Mouse (Mus musculus) midbrain, embryonic 12.5 days (tissue): ENCODE results near the gene Mark1. TPM values are rescaled to one million over a fixed set of nuclear protein-coding genes. Genes with fewer than 3 reads are reported as not detected.

ENCODE experiments used
- ATAC-seq: fragments of 200-750 bp; cut with Nextera tagmentation; 2 replicates; pipeline ENCODE4 v1.8.0; 2017; ENCODE audit warnings: low read depth, moderate TSS enrichment, moderate library complexity; ENCODE audit not compliant: low FRiP score
- H3K27ac ChIP-seq: fragments of 300-500 bp; sonication (generic); replicated peaks from 2 replicates; pipeline ENCODE4 v1.5.1; 2016; ENCODE audit warnings: mild to moderate bottlenecking
- H3K27me3 ChIP-seq: fragments of 300-500 bp; sonication (generic); 2 replicates; pipeline ENCODE4 v1.6.1; 2016; ENCODE audit warnings: mild to moderate bottlenecking
- H3K36me3 ChIP-seq: fragments of 300-500 bp; sonication (generic); 2 replicates; pipeline ENCODE4 v1.6.1; 2016
- H3K4me1 ChIP-seq: fragments of 300-500 bp; sonication (generic); 2 replicates; pipeline ENCODE4 v1.6.1; 2016
- H3K4me2 ChIP-seq: fragments of 300-500 bp; sonication (generic); replicated peaks from 2 replicates; pipeline ENCODE4 v1.6.1; 2016; ENCODE audit warnings: mild to moderate bottlenecking, moderate library complexity
- H3K4me3 ChIP-seq: fragments of 300-500 bp; sonication (generic); 2 replicates; pipeline ENCODE4 v1.5.1; 2016; ENCODE audit warnings: mild to moderate bottlenecking
- H3K9ac ChIP-seq: fragments of 300-500 bp; sonication (generic); replicated peaks from 2 replicates; pipeline ENCODE4 v1.6.1; 2016; ENCODE audit warnings: mild to moderate bottlenecking, moderate library complexity
- H3K9me3 ChIP-seq: fragments of 300-500 bp; sonication (generic); 2 replicates; pipeline ENCODE4 v1.6.1; 2016; ENCODE audit warnings: mild to moderate bottlenecking
- WGBS: fragments of 180-500 bp; shearing (Covaris S2); methylation state at CpG from one replicate; pipeline ENCODE4 v1.1.7; 2016; 5-methylcytosine and 5-hydroxymethylcytosine counted together
- polyA plus RNA-seq: library from polyadenylated mRNA; unstranded; fragments of >200 nt; fragmentation: Nextera tagmentation; extraction: Ambion mirVana; gene quantifications from 2 replicates; pipeline ENCODE4 v1.2.1, GENCODE M21; 2016

Mark1 gene
- polyA plus RNA-seq, 1 experiment from 2014 or later: 7.9 TPM

DNA sequence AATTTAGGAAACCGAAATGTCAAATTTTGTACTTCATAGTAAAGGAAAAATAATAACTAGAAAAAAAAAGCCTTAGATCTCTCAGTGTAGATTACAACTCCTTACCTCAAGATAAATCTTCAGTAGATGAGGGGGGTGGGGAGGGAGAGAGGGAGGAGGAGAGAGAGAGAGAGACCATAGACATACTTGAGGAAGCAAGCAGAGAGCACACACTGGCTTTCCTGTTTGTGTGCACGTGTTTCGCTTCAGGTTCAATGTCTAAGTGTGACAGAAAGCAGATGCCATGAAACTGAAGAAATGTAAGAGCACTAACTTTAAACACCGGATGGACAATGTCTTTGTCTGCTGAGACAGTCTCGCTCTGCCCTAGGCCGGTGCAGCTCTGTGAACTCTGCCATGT lies 41.0 kb downstream of the Mark1 start:
- Histone ChIP-seq H3K9me3 (peaks cover 22% of the 10 kb centered on the region), H3K27me3 (no peaks in the 10 kb centered on the region), H3K4me1 (no peaks in the 10 kb centered on the region), H3K4me3 (no peak overlapping the region), H3K36me3 (peaks cover 23% of the 10 kb centered on the region), H3K9ac (no peak overlapping the region), H3K4me2 (no peak overlapping the region), H3K27ac (0 out of 2 replicates have a peak overlapping the region, but pooled peaks have one; percentile 25)
- ATAC-seq: no peak
- WGBS: 82% methylated on average over 6 of the region's 6 CpGs

DNA sequence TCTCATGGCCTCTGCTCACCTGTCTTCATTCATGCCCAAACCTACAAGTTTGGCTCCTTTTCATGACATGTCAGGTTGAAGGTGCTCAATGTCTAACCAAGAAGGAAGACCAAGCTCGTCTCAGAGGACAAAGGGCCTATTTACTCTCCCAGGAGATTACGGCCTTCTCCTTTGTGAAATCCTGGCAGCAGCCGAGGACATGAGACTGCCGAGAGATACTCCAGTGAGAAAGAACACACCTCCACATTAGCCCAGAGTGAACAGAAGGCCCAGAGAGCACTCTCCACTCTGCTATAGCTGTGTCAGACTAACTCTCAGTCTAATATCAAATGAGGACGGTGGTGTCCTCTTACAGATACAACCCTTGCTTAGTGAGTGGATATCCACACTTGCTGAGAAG lies 47.6 kb downstream of the Mark1 start:
- no peaks in the 10 kb centered on the region for H3K36me3 ChIP-seq
- no peak overlapping the region for H3K4me2 ChIP-seq
- H3K9me3 ChIP-seq: 0 out of 2 replicates have a peak, but pooled peaks cover 2% of the 10 kb centered on the region
- no peak overlapping the region for H3K27ac ChIP-seq
- no peaks in the 10 kb centered on the region for H3K27me3 ChIP-seq
- WGBS: 42% methylated on average over 5 of the region's 5 CpGs
- no peak overlapping the region for H3K9ac ChIP-seq
- ATAC-seq: no peak
- H3K4me1 ChIP-seq: no peaks in the 10 kb centered on the region
- no peak overlapping the region for H3K4me3 ChIP-seq

DNA sequence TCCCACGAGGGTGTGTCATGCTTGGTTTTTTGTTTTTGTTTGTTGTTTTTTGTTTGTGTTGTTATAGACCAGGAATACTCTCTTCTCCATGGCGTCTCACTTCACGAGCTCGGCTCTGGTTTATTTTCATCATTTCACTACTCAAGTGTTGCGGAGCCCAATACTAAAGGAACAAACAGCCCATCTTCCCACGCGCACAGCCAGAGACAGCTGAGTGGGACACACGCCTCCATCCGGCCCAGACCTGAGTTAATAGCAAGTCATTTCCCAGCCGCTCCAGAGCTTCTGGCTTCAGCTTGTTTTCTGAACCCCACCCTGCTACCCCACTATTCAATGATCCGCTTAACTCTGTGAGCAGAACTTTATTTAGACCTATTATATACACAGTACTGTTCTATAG lies 48.3 kb downstream of the Mark1 start:
- Histone ChIP-seq H3K27me3 (no peaks in the 10 kb centered on the region), H3K36me3 (no peaks in the 10 kb centered on the region), H3K4me3 (no peak overlapping the region), H3K4me1 (no peaks in the 10 kb centered on the region), H3K27ac (no peak overlapping the region), H3K9me3 (no peaks in the 10 kb centered on the region), H3K9ac (no peak overlapping the region), H3K4me2 (no peak overlapping the region)
- no peak for ATAC-seq
- 95% methylated on average over 11 of the region's 11 CpGs for WGBS

DNA sequence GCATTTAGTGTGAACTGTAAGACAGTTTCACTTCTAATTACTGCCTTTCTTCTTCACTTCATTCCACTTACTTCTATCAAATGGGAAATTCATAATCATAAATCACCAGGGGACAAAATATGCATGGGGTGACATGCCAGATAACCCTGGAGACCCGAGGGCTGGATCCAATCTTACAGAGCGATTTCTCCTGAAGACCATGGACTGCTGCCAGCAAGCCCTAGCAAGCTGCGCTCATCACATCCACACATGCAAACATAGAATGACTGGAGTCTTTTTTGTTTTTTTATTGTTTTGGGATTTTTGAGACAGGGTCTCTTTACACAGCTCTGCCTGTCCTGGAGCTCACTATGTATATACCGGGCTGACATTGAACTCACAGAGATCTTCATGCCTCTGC lies 61.3 kb downstream of the Mark1 start:
- Histone ChIP-seq H3K4me1 (no peaks in the 10 kb centered on the region), H3K27me3 (no peaks in the 10 kb centered on the region), H3K4me3 (no peak overlapping the region), H3K9me3 (no peaks in the 10 kb centered on the region), H3K4me2 (no peak overlapping the region), H3K9ac (no peak overlapping the region), H3K36me3 (peaks cover 13% of the 10 kb centered on the region; the same call in 1 of the 2 replicates), H3K27ac (no peak overlapping the region)
- no peak for ATAC-seq
- WGBS: 93% methylated on average over 4 of the region's 4 CpGs

DNA sequence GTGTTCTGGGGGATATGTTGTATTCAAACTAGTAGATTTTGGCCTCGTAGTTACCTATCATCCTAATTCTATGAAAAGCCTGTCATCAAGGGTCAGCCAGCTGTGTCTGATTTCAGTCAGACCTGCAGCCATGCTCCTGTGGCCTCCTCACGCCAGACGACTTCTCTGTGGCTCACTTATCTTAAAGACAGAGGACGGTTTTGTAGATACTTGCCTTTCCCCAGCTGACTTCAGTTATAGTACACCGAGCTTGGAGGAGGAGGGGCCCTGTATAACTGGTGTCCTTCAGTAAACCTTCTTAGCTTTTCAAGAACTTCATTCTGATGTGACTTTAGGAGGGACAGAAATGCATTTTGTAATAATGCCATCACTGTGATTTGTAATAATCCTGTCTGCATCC lies 63.4 kb downstream of the Mark1 start:
- Histone ChIP-seq H3K27ac (no peak overlapping the region), H3K36me3 (peaks cover 11% of the 10 kb centered on the region), H3K4me1 (no peaks in the 10 kb centered on the region), H3K4me2 (no peak overlapping the region), H3K27me3 (no peaks in the 10 kb centered on the region), H3K4me3 (no peak overlapping the region), H3K9me3 (no peaks in the 10 kb centered on the region), H3K9ac (no peak overlapping the region)
- 82% methylated on average over 5 of the region's 5 CpGs for WGBS
- ATAC-seq: no peak

DNA sequence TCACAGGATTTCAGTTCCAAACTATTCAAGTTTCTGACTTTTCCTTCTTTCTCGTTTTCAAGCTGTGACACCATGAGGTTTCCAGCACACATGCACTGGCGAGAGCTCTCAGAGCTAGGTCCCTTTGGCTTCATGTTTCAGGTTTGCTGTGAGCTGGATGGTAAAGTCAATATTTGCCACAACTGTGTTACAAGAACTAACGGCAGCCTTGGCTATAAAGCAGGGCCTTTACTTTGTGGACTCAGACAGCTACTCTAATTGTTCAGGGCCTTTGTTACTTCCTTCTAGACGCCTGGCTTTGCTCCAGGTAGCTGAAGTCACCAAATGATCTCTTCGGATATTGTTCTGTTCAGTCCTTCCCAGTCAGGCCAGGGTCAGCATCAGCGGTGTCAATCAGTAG lies 63.9 kb downstream of the Mark1 start:
- 75% methylated on average over 6 of the region's 6 CpGs for whole genome bisulfite sequencing
- Histone ChIP-seq H3K27me3 (no peaks in the 10 kb centered on the region), H3K4me1 (no peaks in the 10 kb centered on the region), H3K27ac (no peak overlapping the region), H3K9me3 (no peaks in the 10 kb centered on the region), H3K36me3 (peaks cover 9% of the 10 kb centered on the region; the same call in 1 of the 2 replicates), H3K4me3 (no peak overlapping the region), H3K4me2 (no peak overlapping the region), H3K9ac (no peak overlapping the region)
- no peak for ATAC-seq

DNA sequence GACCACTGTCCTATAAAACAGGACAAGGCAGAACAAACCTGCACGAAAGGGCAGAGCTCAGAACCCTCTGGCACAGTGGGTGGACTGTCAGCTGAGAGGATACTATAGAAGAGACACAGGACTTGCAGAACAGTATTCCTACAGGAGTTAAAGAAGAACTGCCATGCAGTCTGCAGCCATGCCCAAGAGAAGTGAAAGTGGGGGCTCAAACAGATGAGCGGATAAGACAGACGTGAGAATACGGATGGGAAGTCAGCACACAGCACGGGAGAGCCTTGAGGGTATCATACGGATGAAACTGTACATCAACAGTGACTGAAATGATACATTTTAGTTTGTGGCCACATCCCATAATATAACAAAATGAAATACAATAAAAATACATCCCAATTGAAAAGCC lies 68.3 kb downstream of the Mark1 start:
- H3K4me3 ChIP-seq: no peak overlapping the region
- no peak for ATAC-seq
- H3K9me3 ChIP-seq: no peaks in the 10 kb centered on the region
- no peaks in the 10 kb centered on the region for H3K27me3 ChIP-seq
- H3K4me1 ChIP-seq: no peaks in the 10 kb centered on the region
- 97% methylated on average over 6 of the region's 6 CpGs for WGBS
- peaks cover 20% of the 10 kb centered on the region for H3K36me3 ChIP-seq
- no peak overlapping the region for H3K9ac ChIP-seq
- no peak overlapping the region for H3K27ac ChIP-seq
- H3K4me2 ChIP-seq: no peak overlapping the region

DNA sequence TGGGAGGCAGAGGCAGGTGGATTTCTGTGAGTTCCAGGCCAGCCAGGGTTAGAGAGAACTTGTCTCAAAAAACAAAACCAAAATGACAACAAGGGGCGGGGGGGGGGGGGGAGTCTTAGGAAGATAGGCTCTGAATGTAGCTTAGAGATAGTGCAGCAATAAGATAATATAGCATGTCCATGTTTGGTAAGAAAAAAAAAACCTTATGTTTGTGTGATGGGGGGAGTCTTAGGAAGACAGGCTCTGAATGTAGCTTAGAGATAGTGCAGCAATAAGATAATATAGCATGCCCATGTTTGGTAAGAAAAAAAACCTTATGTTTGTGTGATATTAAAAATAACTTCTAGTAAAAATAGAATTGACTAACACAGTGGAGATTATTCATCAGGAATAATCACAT lies 71.0 kb downstream of the Mark1 start:
- H3K9ac ChIP-seq: no peak overlapping the region
- peaks cover 31% of the 10 kb centered on the region for H3K36me3 ChIP-seq
- H3K9me3 ChIP-seq: no peaks in the 10 kb centered on the region
- no peaks in the 10 kb centered on the region for H3K4me1 ChIP-seq
- H3K4me2 ChIP-seq: no peak overlapping the region
- H3K27me3 ChIP-seq: no peaks in the 10 kb centered on the region
- 50% methylated on average over 1 of the region's 1 CpGs for WGBS
- no peak overlapping the region for H3K27ac ChIP-seq
- no peak overlapping the region for H3K4me3 ChIP-seq
- ATAC-seq: no peak

DNA sequence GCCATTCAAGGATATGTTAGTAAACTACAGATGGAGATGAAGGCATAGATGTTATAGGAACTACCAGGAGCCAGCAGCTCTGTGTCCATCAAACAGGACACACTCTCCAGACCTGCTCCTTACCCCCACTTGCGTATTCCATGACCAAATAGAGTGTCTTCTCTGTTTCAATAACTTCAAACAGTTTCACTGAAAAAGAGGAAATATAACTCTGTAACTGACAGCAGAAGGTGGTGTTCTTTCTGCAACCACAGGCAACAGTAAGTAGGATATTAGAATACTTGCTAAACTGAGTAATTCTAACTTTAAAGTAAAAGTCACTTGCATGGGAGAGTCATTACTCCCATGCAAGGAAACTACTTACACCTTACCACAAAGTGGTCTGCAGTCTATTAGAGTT lies 71.5 kb downstream of the Mark1 start:
- Histone ChIP-seq H3K27ac (no peak overlapping the region), H3K4me3 (no peak overlapping the region), H3K4me1 (no peaks in the 10 kb centered on the region), H3K4me2 (no peak overlapping the region), H3K9me3 (no peaks in the 10 kb centered on the region), H3K9ac (no peak overlapping the region), H3K36me3 (peaks cover 31% of the 10 kb centered on the region), H3K27me3 (no peaks in the 10 kb centered on the region)
- ATAC-seq: no peak
- 97% methylated on average over 1 of the region's 1 CpGs for WGBS

DNA sequence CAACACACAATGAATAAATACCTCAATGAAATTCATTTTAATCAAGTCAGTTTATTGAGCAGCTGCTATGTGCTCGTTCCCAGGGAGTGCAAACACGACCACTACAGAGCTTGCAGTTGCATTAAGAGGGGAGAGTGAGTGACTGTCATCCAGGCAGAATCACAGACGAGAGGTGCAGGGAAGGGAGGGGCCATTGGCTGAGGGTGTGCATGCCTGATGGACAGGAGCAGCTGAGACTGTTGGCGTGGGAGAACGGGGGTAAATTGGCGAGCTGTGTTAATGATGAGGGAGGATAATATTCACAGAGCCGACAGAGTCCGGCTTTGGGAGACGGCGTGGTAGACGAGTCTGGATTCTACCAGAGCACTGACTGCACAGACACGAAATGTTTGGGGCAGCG lies 76.5 kb downstream of the Mark1 start:
- Histone ChIP-seq H3K4me1 (no peaks in the 10 kb centered on the region), H3K4me3 (no peak overlapping the region), H3K9ac (no peak overlapping the region), H3K4me2 (no peak overlapping the region), H3K27ac (no peak overlapping the region), H3K9me3 (no peaks in the 10 kb centered on the region), H3K27me3 (no peaks in the 10 kb centered on the region), H3K36me3 (peaks cover 52% of the 10 kb centered on the region)
- whole genome bisulfite sequencing: 94% methylated on average over 13 of the region's 13 CpGs
- ATAC-seq: no peak

DNA sequence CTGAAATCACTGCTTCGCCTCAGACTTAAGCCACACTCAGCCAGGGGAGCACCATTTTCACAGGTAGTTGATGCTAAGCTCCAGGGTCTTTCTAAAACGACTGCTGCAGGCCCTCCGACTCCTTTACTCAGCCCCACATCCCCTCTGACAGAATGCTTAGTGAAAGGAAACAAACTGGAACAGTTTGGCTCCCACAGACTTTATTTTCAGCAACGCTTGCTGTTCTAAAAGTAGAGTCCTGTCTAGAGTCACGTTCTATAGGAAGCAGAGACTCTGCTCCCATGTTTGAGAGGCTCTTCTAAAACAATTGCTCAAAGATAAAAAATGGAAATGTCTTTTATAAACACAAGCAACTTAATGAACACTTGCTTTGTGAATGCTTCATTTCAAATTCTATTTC lies 79.3 kb downstream of the Mark1 start:
- H3K27ac ChIP-seq: no peak overlapping the region
- no peak overlapping the region for H3K9ac ChIP-seq
- H3K4me3 ChIP-seq: no peak overlapping the region
- no peaks in the 10 kb centered on the region for H3K27me3 ChIP-seq
- 89% methylated on average over 5 of the region's 5 CpGs for WGBS
- ATAC-seq: no peak
- H3K4me2 ChIP-seq: no peak overlapping the region
- peaks cover 59% of the 10 kb centered on the region for H3K36me3 ChIP-seq
- no peaks in the 10 kb centered on the region for H3K9me3 ChIP-seq
- H3K4me1 ChIP-seq: no peaks in the 10 kb centered on the region

DNA sequence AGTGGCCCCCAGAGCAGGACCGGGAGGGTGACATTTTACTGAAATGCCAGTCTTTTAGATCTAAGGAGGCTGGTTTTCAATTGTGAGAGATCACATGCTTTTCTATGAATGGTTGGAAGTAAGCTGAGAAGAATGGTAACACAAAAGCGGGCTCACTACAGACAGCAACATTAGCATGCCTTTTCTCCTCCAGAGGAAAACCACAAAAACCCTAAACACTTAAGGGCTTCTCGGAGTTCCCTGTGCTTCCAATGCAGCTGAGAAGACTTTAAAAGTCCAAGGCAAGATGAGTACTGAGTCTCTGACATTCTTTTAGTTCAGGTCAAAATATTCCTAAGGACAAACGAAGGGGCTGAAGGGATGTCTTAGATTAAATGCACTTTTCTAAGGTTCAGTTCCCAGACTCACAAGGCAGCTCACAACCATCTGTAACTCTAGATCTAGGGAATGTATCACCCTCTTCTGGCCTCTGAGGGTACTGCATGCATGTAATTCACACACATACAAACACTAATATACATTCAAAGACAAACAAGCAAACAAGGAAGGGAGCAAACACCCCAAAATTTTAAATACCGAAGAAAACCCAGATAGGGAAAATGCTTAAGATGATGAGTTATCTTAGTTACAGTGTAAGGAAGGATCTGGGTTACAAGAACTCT lies 81.0 kb downstream of the Mark1 start:
- Histone ChIP-seq H3K27ac (peak overlapping the region; percentile 42; the same call in 1 of the 2 replicates), H3K9ac (no peak overlapping the region), H3K36me3 (peaks cover 50% of the 10 kb centered on the region), H3K4me1 (no peaks in the 10 kb centered on the region), H3K4me2 (no peak overlapping the region), H3K9me3 (no peaks in the 10 kb centered on the region), H3K27me3 (no peaks in the 10 kb centered on the region), H3K4me3 (no peak overlapping the region)
- 68% methylated on average over 5 of the region's 5 CpGs for WGBS
- no peak for ATAC-seq

DNA sequence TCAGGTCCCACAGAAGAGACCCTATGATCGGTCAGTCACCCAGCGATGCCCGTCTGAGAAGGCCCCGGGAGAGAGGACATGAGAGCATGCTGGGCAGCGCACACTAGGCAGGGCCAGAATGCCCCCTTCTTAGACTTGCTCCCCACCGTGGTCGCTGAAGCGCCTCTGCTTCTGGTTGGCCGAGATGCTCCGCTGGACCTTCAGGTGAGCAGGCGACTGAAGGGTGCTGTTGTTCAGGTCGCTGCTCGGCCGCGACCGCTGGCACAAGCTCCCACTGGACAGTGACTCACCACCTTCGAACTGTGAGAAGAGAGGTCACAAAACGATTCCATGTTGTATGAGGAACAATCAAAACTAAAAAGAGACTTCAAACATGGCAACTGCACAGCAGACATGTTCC lies 87.0 kb downstream of the Mark1 start:
- H3K4me2 ChIP-seq: no peak overlapping the region
- H3K4me1 ChIP-seq: no peaks in the 10 kb centered on the region
- peaks cover 72% of the 10 kb centered on the region for H3K36me3 ChIP-seq
- 93% methylated on average over 18 of the region's 18 CpGs for WGBS
- no peak overlapping the region for H3K27ac ChIP-seq
- H3K27me3 ChIP-seq: no peaks in the 10 kb centered on the region
- no peak overlapping the region for H3K4me3 ChIP-seq
- no peaks in the 10 kb centered on the region for H3K9me3 ChIP-seq
- no peak for ATAC-seq
- H3K9ac ChIP-seq: no peak overlapping the region
